ENCODE assay signal across 1 mouse cellular context in genomic region chr13:47112924-47113323, GRCm38 (mm10).
TF ChIP-seq lines count a peak whose summit lies in the region.

No protein-coding gene starts in this region.

TF ChIP-seq in MEL, 35 proteins besides CTCF, POLR2A, EP300 and RAD21 (continued from another document):
- no peak for TF ChIP-seq ZMIZ1 (IDR thresholded peaks at IDR 0.05; ENCODE audit: low read depth, low read length)
- no peak for TF ChIP-seq TBP (IDR thresholded peaks at IDR 0.05; ENCODE audit: low read depth, low read length)
- TF ChIP-seq MYB (IDR thresholded peaks at IDR 0.05; ENCODE audit: low read depth, low read length), result no peak
- peak; percentile 63 for TF ChIP-seq ETS1 (IDR thresholded peaks at IDR 0.05; ENCODE audit: low read depth, low read length)
- TF ChIP-seq BHLHE40 (IDR thresholded peaks at IDR 0.05; ENCODE audit: borderline replicate concordance, low read depth, low read length), result no peak
- TF ChIP-seq UBTF (IDR thresholded peaks at IDR 0.05; ENCODE audit: borderline replicate concordance, insufficient read depth, low read depth, low read length), result no peak
- no peak for TF ChIP-seq ZKSCAN1 (IDR thresholded peaks at IDR 0.05; ENCODE audit: low read depth, low read length)
- no peak for TF ChIP-seq ZNF384 (IDR thresholded peaks at IDR 0.05; ENCODE audit: low read depth, low read length)
- TF ChIP-seq MAFK (IDR thresholded peaks at IDR 0.05; ENCODE audit: borderline replicate concordance, low read depth, low read length), result no peak
- TF ChIP-seq MEF2A (IDR thresholded peaks at IDR 0.05; ENCODE audit: extremely low read depth, insufficient replicate concordance, low read depth, low read length, poor library complexity, severe bottlenecking), result peak; percentile 89; the same call in 1 of the 2 replicates
- TF ChIP-seq CHD1 (IDR thresholded peaks at IDR 0.05; ENCODE audit: low read depth, low read length), result no peak
- TF ChIP-seq GATA1 (IDR thresholded peaks at IDR 0.05; ENCODE audit: low read depth, low read length), result peak; percentile 59
- TF ChIP-seq ZC3H11A (IDR thresholded peaks at IDR 0.05; ENCODE audit: low read depth, low read length), result no peak
- no peak for TF ChIP-seq MYC (IDR thresholded peaks at IDR 0.05; ENCODE audit: low read depth, low read length)
- peak; percentile 72 for TF ChIP-seq TCF12 (IDR thresholded peaks at IDR 0.05; ENCODE audit: low read depth, low read length)
- no peak for TF ChIP-seq KAT2A (conservative IDR thresholded peaks at IDR 0.05; ENCODE audit: low read depth, low read length)
- TF ChIP-seq RCOR1 (IDR thresholded peaks at IDR 0.05; ENCODE audit: low read depth, low read length), result peak; percentile 40
- no peak for TF ChIP-seq POLR2AphosphoS5 (IDR thresholded peaks at IDR 0.05; ENCODE audit: borderline replicate concordance, low read depth, low read length)
- TF ChIP-seq NRF1 (IDR thresholded peaks at IDR 0.05; ENCODE audit: insufficient read depth, low read depth, low read length, poor library complexity, severe bottlenecking), result no peak
- TF ChIP-seq ELF1 (IDR thresholded peaks at IDR 0.05; ENCODE audit: low read depth, low read length), result no peak
- TF ChIP-seq MAZ (IDR thresholded peaks at IDR 0.05; ENCODE audit: low read depth, low read length), result no peak
- TF ChIP-seq TAL1 (IDR thresholded peaks at IDR 0.05; ENCODE audit: low read length), result peak; percentile 90
- no peak for TF ChIP-seq GABPA (IDR thresholded peaks at IDR 0.05; ENCODE audit: low read depth, low read length)
- TF ChIP-seq POLR2AphosphoS2 (IDR thresholded peaks at IDR 0.05; ENCODE audit: low read length), result no peak
- no peak for TF ChIP-seq HCFC1 (IDR thresholded peaks at IDR 0.05; ENCODE audit: low read depth, low read length)
- TF ChIP-seq USF2 (IDR thresholded peaks at IDR 0.05; ENCODE audit: borderline replicate concordance in 1 of 2, insufficient read depth in 1 of 2, low read depth in 1 of 2, low read length in 2 of 2), result no peak
